Mouse (Mus musculus) adrenal gland, postnatal 25 days (tissue): ENCODE measurements at regions not wholly inside any gene's neighbourhood (a gene's known extent, or its start where the extent isn't known, plus 50 kb on each side); places are given as distances from the start of the nearest gene placed in this dataset.

Experiments
- DNase-seq: peaks from one replicate; pipeline ENCODE4 v3.0.0; 2021; ENCODE audit warnings: mixed read lengths

DNA sequence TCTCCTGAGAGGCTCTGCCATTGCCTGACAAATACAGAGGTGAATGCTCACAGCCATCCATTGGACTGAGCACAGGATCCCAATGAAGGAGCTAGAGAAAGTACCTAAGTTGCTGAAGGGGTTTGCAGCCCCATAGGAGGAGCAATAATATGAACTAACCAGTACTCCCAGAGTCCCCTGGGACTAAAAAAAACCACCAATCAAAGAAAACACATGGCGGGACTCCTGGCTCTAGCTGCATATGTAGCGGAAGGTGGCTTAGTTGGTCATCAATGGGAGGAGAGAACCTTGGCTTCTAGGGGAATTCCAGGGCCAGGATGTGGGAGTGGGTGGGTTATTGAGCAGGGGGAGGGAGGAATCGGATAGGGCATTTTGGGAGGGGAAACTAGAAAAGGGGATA is 207.8 kb downstream of the Otol1 start:
- DNase-seq = no peak

DNA sequence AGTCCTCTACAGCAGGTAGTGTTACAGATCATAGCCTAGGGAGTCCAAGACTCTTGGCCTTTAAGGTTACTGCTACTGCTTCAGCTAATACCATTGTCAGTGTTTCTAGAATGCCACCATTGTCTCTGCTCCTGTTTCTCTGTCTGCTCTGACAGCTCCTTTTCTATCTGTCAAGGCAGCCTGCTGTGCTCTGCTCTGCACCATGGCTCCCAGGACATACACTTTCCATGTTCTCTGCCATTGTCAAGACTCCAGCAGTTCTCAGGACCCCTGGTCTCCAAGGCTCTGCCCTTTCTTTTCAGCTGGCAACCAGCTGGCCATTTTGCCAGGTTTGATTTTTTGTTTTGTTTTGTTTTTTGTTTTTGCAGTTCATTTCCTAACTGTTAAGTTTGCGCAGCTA is 208.7 kb downstream of the Otol1 start:
- no peak for DNase-seq

GRCm38 (mm10) chr3:70218757-70219360 is 211.4 kb downstream of the Otol1 start:
- no peak for DNase-seq

DNA sequence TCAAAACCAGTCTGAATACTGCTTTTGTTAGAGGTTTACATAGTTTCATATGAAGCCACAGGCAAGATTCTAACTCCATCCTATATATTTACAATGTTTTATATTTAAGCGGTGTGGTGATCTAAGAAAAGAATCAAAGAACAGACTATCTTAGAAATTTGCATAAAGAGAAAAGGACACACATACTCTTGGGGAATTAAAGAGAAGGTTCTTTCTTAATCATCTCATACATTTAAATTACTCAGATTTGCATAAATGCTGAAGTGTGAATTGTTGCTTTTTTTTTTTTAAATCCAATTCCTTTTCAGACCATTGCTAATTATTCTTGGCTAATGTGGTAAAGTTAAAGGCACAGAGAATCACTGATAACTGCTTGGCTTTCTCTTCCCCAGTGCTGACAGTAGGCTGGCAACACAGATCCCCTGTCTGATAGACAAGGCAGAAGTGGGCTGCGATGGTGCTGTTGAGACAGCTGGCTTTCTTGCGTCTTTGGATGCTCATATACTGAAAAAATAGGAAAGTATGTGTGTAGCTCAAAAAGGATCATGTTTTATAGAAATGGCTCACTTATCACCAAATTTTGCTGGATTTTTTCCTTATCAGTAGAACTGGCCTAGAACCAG is 216.1 kb downstream of the Otol1 start:
- no peak for DNase-seq

GRCm38 (mm10) chr3:70224846-70225245 is 217.4 kb downstream of the Otol1 start:
- DNase-seq = no peak

- no peak for DNase-seq
Observed at GRCm38 (mm10) chr3:70227165-70227564, 219.8 kb downstream of the Otol1 start.

- no peak for DNase-seq
Observed at GRCm38 (mm10) chr3:70248655-70249054, 241.2 kb downstream of the Otol1 start.

DNA sequence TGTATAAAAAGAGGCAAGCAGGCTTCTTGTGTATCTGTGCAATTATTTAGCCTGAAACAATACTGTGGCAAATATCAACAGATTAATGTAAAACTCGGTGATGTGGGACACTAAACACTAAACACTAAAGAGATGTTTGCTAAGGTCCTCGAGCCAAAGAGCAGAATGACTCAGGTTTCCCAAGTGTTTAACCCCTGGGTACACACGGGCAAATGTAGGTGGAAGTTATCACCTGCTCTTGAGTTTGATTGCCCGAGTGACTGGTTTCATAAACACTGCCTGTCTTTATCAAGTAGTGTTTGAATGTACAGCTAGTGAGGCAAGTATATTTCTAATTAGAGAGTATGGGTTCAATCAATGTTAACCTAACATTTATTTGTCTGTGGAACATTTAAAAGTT is 242.5 kb downstream of the Otol1 start:
- DNase-seq = no peak

GRCm38 (mm10) chr3:70250733-70251132 is 243.3 kb downstream of the Otol1 start:
- DNase-seq = no peak

DNA sequence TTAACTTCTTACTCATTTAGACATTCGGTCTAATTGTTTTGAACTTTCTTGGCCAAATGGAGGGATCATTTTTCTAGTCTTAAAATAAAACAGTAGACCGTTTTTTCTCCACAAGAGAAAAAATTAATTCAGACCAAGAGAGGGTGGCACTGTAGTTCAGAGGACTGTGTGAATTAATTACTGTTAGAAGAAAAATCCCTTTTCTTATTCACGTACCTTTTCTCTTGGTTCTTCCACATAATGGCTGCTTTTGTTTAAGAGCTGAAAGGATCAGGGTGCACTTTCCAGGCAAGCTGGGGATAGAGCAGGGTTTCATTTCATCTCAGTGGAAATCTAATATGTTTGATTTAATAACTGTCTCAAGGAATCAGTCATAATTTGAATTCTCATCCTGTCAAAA is 255.9 kb downstream of the Otol1 start:
- no peak for DNase-seq

GRCm38 (mm10) chr3:70288590-70289388 is 281.4 kb downstream of the Otol1 start:
- DNase-seq = no peak

GRCm38 (mm10) chr3:70307556-70307955 is 300.1 kb downstream of the Otol1 start:
- DNase-seq = no peak

DNA sequence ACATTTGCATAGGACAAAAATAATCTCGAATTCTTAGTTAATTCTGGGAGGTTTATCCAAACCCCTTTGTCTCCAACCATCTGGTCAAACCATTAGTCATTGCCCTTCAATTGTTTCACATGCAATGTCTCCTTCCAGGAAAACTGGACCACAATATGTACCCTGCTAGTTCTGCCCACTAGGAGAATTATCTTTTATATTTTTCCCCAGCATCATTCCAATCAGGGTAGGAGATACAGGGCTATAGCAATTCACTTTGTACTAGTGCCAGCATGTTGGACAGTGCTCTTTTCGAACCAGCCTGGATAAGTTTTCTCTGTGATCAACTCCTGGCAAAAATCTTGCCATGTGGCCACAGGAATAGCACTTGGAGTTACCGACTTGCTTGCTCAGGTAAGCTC is 300.6 kb downstream of the Otol1 start:
- DNase-seq = no peak

GRCm38 (mm10) chr3:70309304-70309703 is 301.9 kb downstream of the Otol1 start:
- no peak for DNase-seq

DNA sequence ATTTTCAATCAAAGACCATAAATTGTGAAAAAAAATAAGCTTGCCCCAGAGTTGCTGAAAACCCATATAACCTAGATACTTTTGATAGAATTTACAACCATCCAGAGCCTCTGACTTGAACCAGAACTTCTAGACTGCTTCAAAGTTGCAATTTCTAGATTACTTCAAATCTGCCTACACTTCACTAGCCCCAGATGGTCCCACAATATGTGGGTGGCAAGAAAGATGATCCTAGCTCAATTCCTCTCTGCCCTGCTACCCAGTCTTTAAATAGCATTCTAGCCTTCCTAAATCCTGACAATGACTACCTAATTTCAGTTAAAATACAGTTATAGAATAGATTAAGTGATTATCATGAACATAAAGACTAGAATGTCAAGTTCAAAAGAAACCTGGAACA is 303.6 kb downstream of the Otol1 start:
- no peak for DNase-seq

DNA sequence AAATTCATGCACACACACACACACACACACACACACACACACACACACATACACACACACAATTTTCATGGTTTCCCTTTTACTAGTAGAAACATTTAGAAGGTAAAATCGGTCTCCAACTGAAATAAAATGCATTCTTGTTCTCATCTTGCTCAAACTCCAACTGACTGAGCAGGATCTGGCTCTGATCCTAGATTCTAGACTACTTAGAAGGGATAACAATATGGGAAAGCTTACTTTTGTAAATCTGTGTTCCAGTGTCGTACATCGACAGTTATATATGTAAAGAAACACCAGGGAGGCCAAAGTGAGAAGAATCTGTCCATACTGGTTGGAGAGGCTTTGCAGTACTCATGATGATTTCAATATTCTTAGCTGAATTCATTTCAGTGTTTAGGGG is 304.6 kb downstream of the Otol1 start:
- no peak for DNase-seq

GRCm38 (mm10) chr3:70313119-70313868 is 305.9 kb downstream of the Otol1 start:
- DNase-seq = no peak

GRCm38 (mm10) chr3:70314239-70314638 is 306.8 kb downstream of the Otol1 start:
- DNase-seq = no peak

DNA sequence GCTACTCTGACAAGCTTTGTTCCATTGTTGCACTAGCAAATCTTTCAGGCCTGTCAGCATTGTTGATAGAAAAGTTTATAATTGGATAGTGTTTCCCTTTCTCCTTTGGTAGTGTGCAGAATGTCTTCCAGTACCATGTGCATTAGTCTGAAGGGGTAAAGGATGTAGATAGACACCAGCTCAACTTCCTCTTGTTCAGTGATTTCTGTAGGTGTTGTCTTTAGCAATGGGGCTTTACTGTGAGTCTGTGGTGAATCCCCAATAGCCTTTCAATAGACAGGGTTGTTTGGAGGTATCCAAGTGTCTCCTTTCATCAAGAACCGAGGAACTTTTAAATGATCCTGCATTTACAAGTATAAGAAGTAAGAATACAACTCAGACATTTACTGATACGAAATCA is 311.0 kb downstream of the Otol1 start:
- DNase-seq = no peak

- DNase-seq = no peak
Observed at GRCm38 (mm10) chr3:70319139-70319538, 311.7 kb downstream of the Otol1 start.

DNA sequence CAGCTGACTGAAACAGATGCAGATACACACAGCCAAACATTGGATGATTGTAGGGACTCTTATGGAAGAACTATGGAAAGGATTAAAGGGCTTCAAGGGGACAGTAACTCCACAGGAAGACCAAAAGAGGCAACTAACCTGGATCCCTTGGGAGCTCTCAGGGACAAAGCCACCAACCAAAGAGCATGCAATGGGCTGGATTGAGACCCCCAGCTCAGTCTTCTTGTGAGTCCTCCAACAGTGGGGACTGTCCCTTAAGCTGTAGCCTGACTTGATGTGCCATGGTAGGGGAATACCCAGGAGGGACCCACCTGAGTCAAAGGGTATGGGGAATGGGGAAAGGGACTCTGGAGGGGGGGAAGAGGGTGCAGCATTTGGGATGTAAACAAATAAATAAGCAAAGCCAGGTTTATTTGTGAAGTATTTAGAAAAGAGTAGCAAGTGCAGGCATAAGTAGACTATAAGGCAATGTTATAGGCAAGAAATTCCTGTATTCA is 313.8 kb downstream of the Otol1 start:
- DNase-seq = no peak

- DNase-seq = no peak
Observed at GRCm38 (mm10) chr3:70324692-70325091, 317.3 kb downstream of the Otol1 start.
